Mouse (Mus musculus) heart, embryonic 13.5 days (tissue): ENCODE measurements around the gene Olfr486. TPM values are rescaled to one million over a fixed set of nuclear protein-coding genes. Genes with fewer than 3 reads are reported as not detected.

ENCODE experiments used
- polyA plus RNA-seq: library from polyadenylated mRNA; unstranded; fragments of >200 nt; fragmentation: Nextera tagmentation; extraction: Ambion mirVana; gene quantifications from 2 replicates; pipeline ENCODE4 v1.2.1, GENCODE M21; 2015

Gene Olfr486
- polyA plus RNA-seq, 1 experiment from 2014 or later = not detected

Other genes with a start within 250 kb of the Olfr486 start
- gene Olfr473, start 242.3 kb downstream of the Olfr486 start, polyA plus RNA-seq = not detected in 2 replicates
- not detected in 2 replicates for gene Olfr474, start 218.1 kb downstream of the Olfr486 start, polyA plus RNA-seq
- not detected in 2 replicates for gene Olfr476, start 207.9 kb downstream of the Olfr486 start, polyA plus RNA-seq
- gene Olfr477, start 186.0 kb downstream of the Olfr486 start, polyA plus RNA-seq = not detected in 2 replicates
- not detected in 2 replicates for gene Olfr478, start 138.8 kb downstream of the Olfr486 start, polyA plus RNA-seq
- not detected in 2 replicates for gene Olfr479, start 122.0 kb downstream of the Olfr486 start, polyA plus RNA-seq
- not detected in 2 replicates for gene Olfr480, start 105.4 kb downstream of the Olfr486 start, polyA plus RNA-seq
- not detected in 2 replicates for gene Olfr481, start 92.9 kb downstream of the Olfr486 start, polyA plus RNA-seq
- not detected in 2 replicates for gene Olfr482, start 75.2 kb downstream of the Olfr486 start, polyA plus RNA-seq
- not detected in 2 replicates for gene Olfr483, start 71.9 kb downstream of the Olfr486 start, polyA plus RNA-seq
- not detected in 2 replicates for gene Olfr484, start 45.3 kb downstream of the Olfr486 start, polyA plus RNA-seq
- gene Olfr485, start 12.9 kb downstream of the Olfr486 start, polyA plus RNA-seq = not detected in 2 replicates
- gene Olfr487, start 41.9 kb upstream of the Olfr486 start, polyA plus RNA-seq = not detected in 2 replicates
- gene Olfr488, start 85.6 kb upstream of the Olfr486 start, polyA plus RNA-seq = not detected in 2 replicates
- gene Olfr490, start 116.2 kb upstream of the Olfr486 start, polyA plus RNA-seq = not detected in 2 replicates
- gene Olfr491, start 140.7 kb upstream of the Olfr486 start, polyA plus RNA-seq = not detected in 2 replicates
- not detected in 2 replicates for gene Olfr492, start 150.9 kb upstream of the Olfr486 start, polyA plus RNA-seq
- gene Olfr493, start 174.2 kb upstream of the Olfr486 start, polyA plus RNA-seq = not detected in 2 replicates
- not detected in 2 replicates for gene Olfr494, start 192.6 kb upstream of the Olfr486 start, polyA plus RNA-seq
- not detected in 2 replicates for gene Olfr495, start 220.4 kb upstream of the Olfr486 start, polyA plus RNA-seq
- not detected in 2 replicates for gene Olfr497, start 247.7 kb upstream of the Olfr486 start, polyA plus RNA-seq